ENCODE assay signal across 8 mouse cellular contexts in genomic region chr3:122421042-122421702, GRCm38 (mm10).
A peak's percentile ranks its signal among the peaks of the same experiment; 100 is the strongest.
DNase-seq lines count a peak whose midpoint lies in the region; ATAC-seq lines count a peak whose summit lies in the region.

No protein-coding gene starts in this region.

- no peaks in the 10 kb centered on the region for H3K9me3 ChIP-seq in liver, embryonic 11.5 days (ENCODE audit: control insufficient read depth, low read length)
- no peaks in the 10 kb centered on the region for H3K9me3 ChIP-seq in stomach, embryonic 16.5 days (replicated peaks; ENCODE audit: control insufficient read depth, low read length)

- peak overlapping the region; percentile 65 for H3K4me3 ChIP-seq in liver, embryonic 11.5 days (ENCODE audit: low read depth, low read length)
- H3K4me3 ChIP-seq in stomach, embryonic 16.5 days (replicated peaks; ENCODE audit: low read length): peak overlapping the region; percentile 59

- 16% methylated on average over 13 of the region's 13 CpGs for WGBS in liver, embryonic 11.5 days
- 33% methylated on average over 13 of the region's 13 CpGs for WGBS in stomach, embryonic 16.5 days

- H3K36me3 ChIP-seq in liver, embryonic 11.5 days (ENCODE audit: control insufficient read depth, insufficient read depth, low read length): no peaks in the 10 kb centered on the region
- no peaks in the 10 kb centered on the region for H3K36me3 ChIP-seq in stomach, embryonic 16.5 days (ENCODE audit: control insufficient read depth, insufficient read depth, low read length)

- H3K9ac ChIP-seq in liver, embryonic 11.5 days (ENCODE audit: low read depth, low read length): peak overlapping the region; percentile 66; the same call in 1 of the 2 replicates
- H3K9ac ChIP-seq in stomach, embryonic 16.5 days (ENCODE audit: low read length): peak overlapping the region; percentile 39; the same call in 1 of the 2 replicates

- ATAC-seq in liver, embryonic 11.5 days (replicated peaks; ENCODE audit: low FRiP score): no peak
- ATAC-seq in stomach, embryonic 16.5 days (ENCODE audit: insufficient read depth, low FRiP score): no peak
- ATAC-seq in megakaryocyte, adult 5-6 weeks (ENCODE audit: poor library complexity, severe bottlenecking): no peak

- peak overlapping the region; percentile 65 for H3K4me2 ChIP-seq in liver, embryonic 11.5 days
- H3K4me2 ChIP-seq in stomach, embryonic 16.5 days (ENCODE audit: low read depth, low read length): peak overlapping the region; percentile 91

- no peaks in the 10 kb centered on the region; the same call in none of the 2 replicates for H3K4me1 ChIP-seq in liver, embryonic 11.5 days (replicated peaks; ENCODE audit: control insufficient read depth, insufficient read depth, low read length)
- H3K4me1 ChIP-seq in stomach, embryonic 16.5 days (ENCODE audit: control insufficient read depth, insufficient read depth, low read length): peaks cover 13% of the 10 kb centered on the region; the same call in 1 of the 2 replicates

- peaks cover 32% of the 10 kb centered on the region for H3K27me3 ChIP-seq in liver, embryonic 11.5 days (replicated peaks; ENCODE audit: control insufficient read depth, insufficient read depth, low read length)
- no peaks in the 10 kb centered on the region for H3K27me3 ChIP-seq in stomach, embryonic 16.5 days (ENCODE audit: control insufficient read depth, insufficient read depth, low read length)

- peak overlapping the region; percentile 32; the same call in 1 of the 2 replicates for H3K27ac ChIP-seq in liver, embryonic 11.5 days (ENCODE audit: low read depth, low read length)
- H3K27ac ChIP-seq in stomach, embryonic 16.5 days (ENCODE audit: low read length): no peak overlapping the region

- peak; percentile 40 for DNase-seq in adrenal gland, postnatal 14 days
- DNase-seq in adrenal gland, postnatal 10 days: no peak
- peak; percentile 18 for DNase-seq in ovary, postnatal 36 days (ENCODE audit: low spot score)
- no peak for DNase-seq in ovary, adult 18-20 months (ENCODE audit: low spot score)
- DNase-seq in liver, embryonic 11.5 days (ENCODE audit: low spot score): no peak
- no peak for DNase-seq in thymus, adult 18-20 months

Comparison
In these comparisons a context has a peak if more than half of its experiments do, and no peak if none do; other contexts are left out.
1. DNase-seq: peak in adrenal gland, postnatal 14 days (single experiment) and ovary, postnatal 36 days (single experiment); none in adrenal gland, postnatal 10 days (single experiment), ovary, adult 18-20 months (single experiment), liver, embryonic 11.5 days (single experiment) and thymus, adult 18-20 months (0 of 2).